Comparison of ENCODE assay signal across 17 mouse cellular contexts in genomic region chr12:112507984-112508383, GRCm38 (mm10). TPM values are rescaled to one million over a fixed set of nuclear protein-coding genes. Genes with fewer than 3 reads are reported as not detected.
DNase-seq lines count a peak whose midpoint lies in the region; ATAC-seq lines count a peak whose summit lies in the region.
"Had no signal": no experiment of that assay in that cellular context is flagged by ENCODE, and none has a peak within 500 bp of the region (broad histone marks: within the 10 kb centered on the region; RNA-seq: fewer than 3 reads in every experiment).

No protein-coding gene starts in this region.

- H3K9ac ChIP-seq in neural tube, embryonic 13.5 days, result no peak overlapping the region
- no peak overlapping the region for H3K9ac ChIP-seq in forebrain, embryonic 16.5 days (replicated peaks; ENCODE audit: low read depth, low read length)
- H3K9ac ChIP-seq in midbrain, embryonic 13.5 days (replicated peaks), result no peak overlapping the region
- H3K9ac ChIP-seq: heart, embryonic 15.5 days had no signal

- H3K4me2 ChIP-seq in neural tube, embryonic 13.5 days, result peak overlapping the region; percentile 39; the same call in 1 of the 2 replicates
- H3K4me2 ChIP-seq in forebrain, embryonic 16.5 days (ENCODE audit: low read length), result no peak overlapping the region; the same call in 1 of the 2 replicates
- H3K4me2 ChIP-seq in midbrain, embryonic 13.5 days (replicated peaks), result peak overlapping the region; percentile 61
- H3K4me2 ChIP-seq: heart, embryonic 15.5 days had no signal

- H3K9me3 ChIP-seq in neural tube, embryonic 13.5 days, result no peaks in the 10 kb centered on the region
- no peaks in the 10 kb centered on the region for H3K9me3 ChIP-seq in forebrain, embryonic 16.5 days (ENCODE audit: control insufficient read depth, low read length)
- H3K9me3 ChIP-seq in midbrain, embryonic 13.5 days, result no peaks in the 10 kb centered on the region
- H3K9me3 ChIP-seq: heart, embryonic 15.5 days had no signal

- peak overlapping the region; percentile 63 for H3K27ac ChIP-seq in neural tube, embryonic 13.5 days (replicated peaks)
- peak overlapping the region; percentile 57 for H3K27ac ChIP-seq in forebrain, embryonic 16.5 days (ENCODE audit: low read length)
- peak overlapping the region; percentile 88 for H3K27ac ChIP-seq in midbrain, embryonic 13.5 days
- H3K27ac ChIP-seq: heart, embryonic 15.5 days; stomach, postnatal 0 days had no signal

- 76% methylated on average over 3 of the region's 3 CpGs for WGBS in neural tube, embryonic 13.5 days
- WGBS in forebrain, embryonic 16.5 days, result 80% methylated on average over 3 of the region's 3 CpGs
- WGBS in midbrain, embryonic 13.5 days, result 85% methylated on average over 3 of the region's 3 CpGs

- H3K4me1 ChIP-seq in neural tube, embryonic 13.5 days (replicated peaks), result peaks cover 69% of the 10 kb centered on the region
- peaks cover 36% of the 10 kb centered on the region for H3K4me1 ChIP-seq in forebrain, embryonic 16.5 days (replicated peaks; ENCODE audit: control insufficient read depth, insufficient read depth, low read length)
- H3K4me1 ChIP-seq in midbrain, embryonic 13.5 days (replicated peaks), result peaks cover 67% of the 10 kb centered on the region

- no peak for ATAC-seq in neural tube, embryonic 13.5 days (ENCODE audit: low read depth)
- ATAC-seq in forebrain, embryonic 16.5 days, result no peak
- ATAC-seq in midbrain, embryonic 13.5 days, result no peak
- ATAC-seq: Patski had no signal

- H3K36me3 ChIP-seq in neural tube, embryonic 13.5 days, result no peaks in the 10 kb centered on the region
- no peaks in the 10 kb centered on the region for H3K36me3 ChIP-seq in forebrain, embryonic 16.5 days (ENCODE audit: control insufficient read depth, insufficient read depth)
- peaks cover 4% of the 10 kb centered on the region; the same call in 1 of the 2 replicates for H3K36me3 ChIP-seq in midbrain, embryonic 13.5 days
- H3K36me3 ChIP-seq: heart, embryonic 15.5 days had no signal

- DNase-seq in neural tube, embryonic 10.5 days (ENCODE audit: extremely low spot score, low spot score), result no peak
- DNase-seq in kidney, postnatal 36 days, result no peak
- no peak for DNase-seq in urinary bladder, postnatal 25 days (ENCODE audit: low spot score)
- no peak for DNase-seq in frontal cortex, postnatal 10 days (ENCODE audit: low spot score in 2 of 2)
- DNase-seq: cerebellum, adult 11 months; cerebellum, postnatal 36 days; liver; lung, adult 2 months; lung, postnatal 4 days; thymus, postnatal 36 days had no signal

- peaks cover 36% of the 10 kb centered on the region for H3K27me3 ChIP-seq in neural tube, embryonic 13.5 days
- H3K27me3 ChIP-seq in forebrain, embryonic 16.5 days (replicated peaks; ENCODE audit: control insufficient read depth, insufficient read depth, low read length), result peaks cover 6% of the 10 kb centered on the region; the same call in 1 of the 2 replicates
- peaks cover 44% of the 10 kb centered on the region for H3K27me3 ChIP-seq in midbrain, embryonic 13.5 days

- H3K4me3 ChIP-seq in neural tube, embryonic 13.5 days, result no peak overlapping the region
- no peak overlapping the region for H3K4me3 ChIP-seq in forebrain, embryonic 16.5 days (replicated peaks; ENCODE audit: low read length)
- no peak overlapping the region for H3K4me3 ChIP-seq in midbrain, embryonic 13.5 days (replicated peaks)
- H3K4me3 ChIP-seq: heart, embryonic 15.5 days had no signal

RNA-seq across cellular contexts. Expression of gene Tmem179, which starts 8.6 kb away (rescaled TPM):
- polyA plus RNA-seq in neural tube, embryonic 13.5 days (2015; fragmentation: Nextera tagmentation; extraction: Ambion mirVana), result 35.3 and 36.6 TPM in 2 replicates
- 49.7 and 71.7 TPM in 2 replicates for polyA plus RNA-seq in forebrain, embryonic 16.5 days (2015; fragmentation: Nextera tagmentation; extraction: Ambion mirVana)
- 35.3 and 36.9 TPM in 2 replicates for polyA plus RNA-seq in midbrain, embryonic 13.5 days (2015; fragmentation: Nextera tagmentation; extraction: Ambion mirVana)

RNA-seq across cellular contexts. Expression of gene A530016L24Rik, which starts 18.7 kb away (rescaled TPM):
- polyA plus RNA-seq in neural tube, embryonic 13.5 days (2015; fragmentation: Nextera tagmentation; extraction: Ambion mirVana), result 0.27 and 0.30 TPM in 2 replicates
- 0.17 and 0.42 TPM in 2 replicates for polyA plus RNA-seq in forebrain, embryonic 16.5 days (2015; fragmentation: Nextera tagmentation; extraction: Ambion mirVana)
- 0.09 and 0.15 TPM in 2 replicates for polyA plus RNA-seq in midbrain, embryonic 13.5 days (2015; fragmentation: Nextera tagmentation; extraction: Ambion mirVana)
- polyA plus RNA-seq: embryonic facial prominence, embryonic 11.5 days; stomach, postnatal 0 days had no signal
